11 mouse cellular contexts compared by ENCODE assay signal in the genomic region with DNA sequence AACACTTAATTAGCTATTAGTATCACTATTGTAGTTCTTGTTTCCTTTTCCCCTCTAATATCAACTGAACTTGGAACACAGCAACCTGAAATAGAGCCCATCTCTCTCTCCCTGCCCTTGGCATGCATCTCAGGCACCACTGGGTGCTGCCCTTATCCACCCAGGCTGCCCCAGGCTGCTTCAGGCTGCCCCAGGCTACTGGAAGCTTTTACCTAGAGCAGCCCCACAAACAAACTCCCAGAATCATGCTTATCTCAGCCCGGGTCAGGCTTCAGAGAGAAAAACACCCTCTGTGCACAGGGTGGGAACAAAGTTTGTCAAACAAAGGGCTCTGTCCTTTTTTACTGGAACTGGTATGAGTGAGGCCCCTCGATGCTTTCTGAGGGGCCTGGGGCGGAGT.
DNase-seq lines count a peak whose midpoint lies in the region; ATAC-seq and TF ChIP-seq lines count a peak whose summit lies in the region.
"Had no signal": no experiment of that assay in that cellular context is flagged by ENCODE, and none has a peak within 500 bp of the region (broad histone marks: within the 10 kb centered on the region; RNA-seq: fewer than 3 reads in every experiment).

No protein-coding gene starts in this region.

- peaks cover 43% of the 10 kb centered on the region for H3K4me1 ChIP-seq in midbrain, embryonic 10.5 days
- H3K4me1 ChIP-seq in midbrain, postnatal 0 days (ENCODE audit: insufficient read depth, low read length) = no peaks in the 10 kb centered on the region
- peaks cover 48% of the 10 kb centered on the region for H3K4me1 ChIP-seq in embryonic facial prominence, embryonic 10.5 days
- H3K4me1 ChIP-seq in liver, embryonic 12.5 days = peaks cover 98% of the 10 kb centered on the region
- H3K4me1 ChIP-seq in stomach, embryonic 14.5 days (ENCODE audit: control insufficient read depth, insufficient read depth, low read length) = no peaks in the 10 kb centered on the region
- H3K4me1 ChIP-seq: neural tube, embryonic 15.5 days had no signal

- WGBS in midbrain, embryonic 10.5 days = 56% methylated on average over 3 of the region's 3 CpGs
- WGBS in midbrain, postnatal 0 days = 48% methylated on average over 3 of the region's 3 CpGs
- 39% methylated on average over 3 of the region's 3 CpGs for WGBS in embryonic facial prominence, embryonic 10.5 days
- 13% methylated on average over 3 of the region's 3 CpGs for WGBS in liver, embryonic 12.5 days (ENCODE audit: insufficient replicate concordance)
- WGBS in stomach, embryonic 14.5 days = 20% methylated on average over 3 of the region's 3 CpGs

- H3K9ac ChIP-seq in midbrain, postnatal 0 days (replicated peaks; ENCODE audit: low read length, poor library complexity, severe bottlenecking) = no peak overlapping the region
- H3K9ac ChIP-seq in liver, embryonic 12.5 days = peak overlapping the region; percentile 77
- H3K9ac ChIP-seq in stomach, embryonic 14.5 days (replicated peaks; ENCODE audit: low read depth, low read length) = no peak overlapping the region
- H3K9ac ChIP-seq: hindbrain, embryonic 13.5 days; midbrain, embryonic 12.5 days; neural tube, embryonic 15.5 days had no signal

- H3K9me3 ChIP-seq in midbrain, embryonic 10.5 days (replicated peaks) = no peaks in the 10 kb centered on the region
- no peaks in the 10 kb centered on the region for H3K9me3 ChIP-seq in midbrain, postnatal 0 days (ENCODE audit: low read length)
- no peaks in the 10 kb centered on the region for H3K9me3 ChIP-seq in embryonic facial prominence, embryonic 10.5 days
- no peaks in the 10 kb centered on the region for H3K9me3 ChIP-seq in liver, embryonic 12.5 days (replicated peaks)
- no peaks in the 10 kb centered on the region for H3K9me3 ChIP-seq in stomach, embryonic 14.5 days (ENCODE audit: control insufficient read depth, low read depth, low read length)
- H3K9me3 ChIP-seq: hindbrain, embryonic 13.5 days; midbrain, embryonic 12.5 days; neural tube, embryonic 15.5 days had no signal

- H3K4me3 ChIP-seq in midbrain, embryonic 10.5 days = no peak overlapping the region
- H3K4me3 ChIP-seq in midbrain, postnatal 0 days (ENCODE audit: low read depth, low read length) = no peak overlapping the region
- H3K4me3 ChIP-seq in embryonic facial prominence, embryonic 10.5 days = no peak overlapping the region
- H3K4me3 ChIP-seq in liver, embryonic 12.5 days = no peak overlapping the region
- H3K4me3 ChIP-seq in stomach, embryonic 14.5 days (ENCODE audit: low read depth, low read length) = no peak overlapping the region
- no peak overlapping the region for H3K4me3 ChIP-seq in left cerebral cortex, adult 2 months
- H3K4me3 ChIP-seq: hindbrain, embryonic 13.5 days; midbrain, embryonic 12.5 days; neural tube, embryonic 15.5 days had no signal

- H3K27ac ChIP-seq in midbrain, embryonic 10.5 days (replicated peaks) = peak overlapping the region; percentile 53
- H3K27ac ChIP-seq in midbrain, postnatal 0 days (ENCODE audit: low read depth, low read length) = no peak overlapping the region
- H3K27ac ChIP-seq in embryonic facial prominence, embryonic 10.5 days (replicated peaks) = peak overlapping the region; percentile 65
- H3K27ac ChIP-seq in liver, embryonic 12.5 days = peak overlapping the region; percentile 100
- H3K27ac ChIP-seq in stomach, embryonic 14.5 days (ENCODE audit: low read length) = no peak overlapping the region
- H3K27ac ChIP-seq in left cerebral cortex, adult 2 months = no peak overlapping the region
- H3K27ac ChIP-seq: hindbrain, embryonic 13.5 days; midbrain, embryonic 12.5 days; neural tube, embryonic 15.5 days had no signal

- H3K4me2 ChIP-seq in midbrain, postnatal 0 days (ENCODE audit: low read depth, low read length, poor library complexity, severe bottlenecking) = no peak overlapping the region
- H3K4me2 ChIP-seq in liver, embryonic 12.5 days = peak overlapping the region; percentile 77
- no peak overlapping the region for H3K4me2 ChIP-seq in stomach, embryonic 14.5 days (replicated peaks; ENCODE audit: low read depth, low read length)
- H3K4me2 ChIP-seq: hindbrain, embryonic 13.5 days; midbrain, embryonic 12.5 days; neural tube, embryonic 15.5 days had no signal

- intact Hi-C loops in left cerebral cortex, adult 2 months (cut with DNase I) = no loop called here

- ATAC-seq in midbrain, postnatal 0 days (ENCODE audit: low FRiP score) = no peak
- ATAC-seq in liver, embryonic 12.5 days = peak; percentile 67
- peak; percentile 54 for ATAC-seq in stomach, embryonic 14.5 days (ENCODE audit: insufficient number of reproducible peaks, insufficient read depth, low FRiP score, low read depth)

- H3K27me3 ChIP-seq in midbrain, embryonic 10.5 days (ENCODE audit: low read depth, poor library complexity, severe bottlenecking) = peaks cover 3% of the 10 kb centered on the region; the same call in 1 of the 2 replicates
- no peaks in the 10 kb centered on the region for H3K27me3 ChIP-seq in midbrain, postnatal 0 days (ENCODE audit: insufficient read depth, low read length)
- H3K27me3 ChIP-seq in embryonic facial prominence, embryonic 10.5 days (replicated peaks; ENCODE audit: low read depth, poor library complexity, severe bottlenecking) = no peaks in the 10 kb centered on the region; the same call in 1 of the 2 replicates
- H3K27me3 ChIP-seq in liver, embryonic 12.5 days (replicated peaks) = no peaks in the 10 kb centered on the region
- H3K27me3 ChIP-seq in stomach, embryonic 14.5 days (ENCODE audit: control insufficient read depth, insufficient read depth, low read length) = no peaks in the 10 kb centered on the region
- H3K27me3 ChIP-seq: hindbrain, embryonic 13.5 days; midbrain, embryonic 12.5 days; neural tube, embryonic 15.5 days had no signal

- DNase-seq in midbrain, embryonic 10.5 days (ENCODE audit: low spot score) = no peak
- DNase-seq in midbrain, postnatal 0 days (ENCODE audit: low spot score) = no peak
- no peak for DNase-seq in embryonic facial prominence, embryonic 10.5 days (ENCODE audit: low spot score)
- no peak for DNase-seq in kidney, adult 11 months
- DNase-seq in MN1 (ENCODE audit: low spot score) = no peak
- DNase-seq in left cerebral cortex, adult 2 months (ENCODE audit: extremely low spot score in 1 of 2, low spot score in 2 of 2) = no peak

- TF ChIP-seq CTCF in midbrain, postnatal 0 days (IDR thresholded peaks at IDR 0.05) = no peak
- TF ChIP-seq CTCF in left cerebral cortex, adult 2 months (IDR thresholded peaks at IDR 0.05) = no peak

- H3K36me3 ChIP-seq in midbrain, embryonic 10.5 days = no peaks in the 10 kb centered on the region
- H3K36me3 ChIP-seq in midbrain, postnatal 0 days (ENCODE audit: insufficient read depth, low read length) = no peaks in the 10 kb centered on the region
- no peaks in the 10 kb centered on the region for H3K36me3 ChIP-seq in embryonic facial prominence, embryonic 10.5 days (replicated peaks)
- H3K36me3 ChIP-seq in liver, embryonic 12.5 days = no peaks in the 10 kb centered on the region
- H3K36me3 ChIP-seq in stomach, embryonic 14.5 days (ENCODE audit: control insufficient read depth, insufficient read depth, low read length) = no peaks in the 10 kb centered on the region
- H3K36me3 ChIP-seq: hindbrain, embryonic 13.5 days; midbrain, embryonic 12.5 days; neural tube, embryonic 15.5 days had no signal

Comparison
In these comparisons a context has a peak if more than half of its experiments do, and no peak if none do; other contexts are left out.
1. H3K27ac ChIP-seq: peak in midbrain, embryonic 10.5 days (single experiment), embryonic facial prominence, embryonic 10.5 days (single experiment) and liver, embryonic 12.5 days (single experiment); none in midbrain, postnatal 0 days (single experiment), stomach, embryonic 14.5 days (single experiment) and left cerebral cortex, adult 2 months (single experiment).